Mouse (Mus musculus) E14TG2a.4 (cell line): ENCODE results near the gene Psmc5.

Experiments used
- CTCF ChIP-seq: conservative IDR thresholded peaks from 2 replicates; pipeline ENCODE4 v1.5.1; 2014; ENCODE audit warnings: low read length
- NANOG ChIP-seq: IDR thresholded peaks from 2 replicates; pipeline ENCODE4 v1.6.1; 2014; ENCODE audit warnings: borderline replicate concordance, low read length, mixed read lengths
- POU5F1 ChIP-seq: IDR thresholded peaks from 2 replicates; pipeline ENCODE4 v1.6.1; 2014; ENCODE audit warnings: low read length, borderline replicate concordance

GRCm38 (mm10) chr11:106306065-106306385, 50.1 kb downstream of the Psmc5 start:
- TF ChIP-seq CTCF = no peak
- no peak for TF ChIP-seq NANOG
- no peak for TF ChIP-seq POU5F1
